Mouse (Mus musculus) C2C12 (cell line): ENCODE data around the gene Kcnj15.

Source experiments
- CEBPB ChIP-seq: IDR thresholded peaks from one replicate; pipeline ENCODE4 v1.6.1; 2011; ENCODE audit warnings: low read depth, mild to moderate bottlenecking, control low read depth, moderate library complexity
- CTCF ChIP-seq: IDR thresholded peaks from one replicate; pipeline ENCODE4 v1.5.1; 2011; ENCODE audit not compliant: control insufficient read depth, insufficient read depth, insufficient read length
- FOSL1 ChIP-seq: IDR thresholded peaks from one replicate; pipeline ENCODE4 v1.8.0; 2011; ENCODE audit warnings: mild to moderate bottlenecking, low read length; ENCODE audit not compliant: poor library complexity, insufficient read depth, severe bottlenecking
- MAX ChIP-seq: IDR thresholded peaks from one replicate; pipeline ENCODE4 v1.6.1; 2011; ENCODE audit warnings: mild to moderate bottlenecking, control low read depth
- MYOD1 ChIP-seq: IDR thresholded peaks from one replicate; pipeline ENCODE4 v1.6.1; 2011; ENCODE audit warnings: low read depth; ENCODE audit not compliant: control insufficient read depth, insufficient read length
- MYOG ChIP-seq: IDR thresholded peaks from one replicate; pipeline ENCODE4 v1.6.1; 2011; ENCODE audit not compliant: control insufficient read depth, insufficient read length; ENCODE audit errors: extremely low read depth
- USF1 ChIP-seq: IDR thresholded peaks from one replicate; pipeline ENCODE4 v1.6.1; 2011; ENCODE audit warnings: low read depth, mild to moderate bottlenecking, control low read depth, moderate library complexity

DNA sequence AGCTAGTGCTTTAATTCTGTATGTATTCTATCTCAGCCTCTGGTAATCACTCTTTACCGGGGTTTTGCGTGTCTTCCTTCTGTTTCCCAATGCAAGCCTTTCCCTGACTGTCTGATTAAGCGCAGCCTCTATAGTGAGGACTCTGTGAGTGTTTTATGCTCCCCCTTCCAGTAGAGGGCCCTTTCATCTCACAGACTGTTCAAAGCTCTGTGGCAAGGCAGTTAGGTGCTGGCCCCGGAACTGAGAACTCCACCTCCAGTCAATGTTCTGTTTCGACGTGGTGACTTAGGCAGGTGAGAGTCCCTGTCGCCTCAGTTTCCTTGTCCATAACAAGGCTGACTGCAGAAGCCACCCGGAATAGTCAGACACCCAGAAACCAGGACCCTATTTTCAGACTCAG is 84.7 kb downstream of the Kcnj15 start:
- TF ChIP-seq CTCF: no peak
- TF ChIP-seq MYOG: no peak
- no peak for TF ChIP-seq USF1
- TF ChIP-seq MAX: no peak
- TF ChIP-seq FOSL1: no peak
- no peak for TF ChIP-seq CEBPB
- TF ChIP-seq MYOD1: no peak
